Mouse (Mus musculus): ENCODE measurements around the gene H2al1j. TPM values are rescaled to one million over a fixed set of nuclear protein-coding genes. Genes with fewer than 3 reads are reported as not detected.
"Not testable (repeated sequence)": the region's sequence is repeated elsewhere in the genome, so short reads cannot be mapped to it uniquely, and the experiment has no call there.

Gene H2al1j
- polyA plus RNA-seq, 1 experiment from 2014 or later = not detected

- not testable (repeated sequence) for H3K36me3 ChIP-seq (ENCODE audit: control insufficient read depth, insufficient read depth, low read length); H3K4me1 ChIP-seq (replicated peaks; ENCODE audit: control insufficient read depth, insufficient read depth, low read length); H3K4me2 ChIP-seq (ENCODE audit: low read depth, low read length); ATAC-seq (ENCODE audit: low read depth); H3K27ac ChIP-seq (ENCODE audit: low read length); H3K4me3 ChIP-seq (ENCODE audit: low read length); H3K9me3 ChIP-seq (ENCODE audit: control insufficient read depth, low read length); H3K27me3 ChIP-seq (ENCODE audit: control insufficient read depth, insufficient read depth, low read depth, low read length); H3K9ac ChIP-seq (ENCODE audit: low read length)
- no CpG with 5 or more reads among the region's 6 CpGs for WGBS
These were observed 12.8 kb upstream of the H2al1j start, which contains the start of gene H2al1f for GRCm38 (mm10) chrX:11314858-11315257. Gene H2al1f (plus strand): TSS chrX:11315158.

DNA sequence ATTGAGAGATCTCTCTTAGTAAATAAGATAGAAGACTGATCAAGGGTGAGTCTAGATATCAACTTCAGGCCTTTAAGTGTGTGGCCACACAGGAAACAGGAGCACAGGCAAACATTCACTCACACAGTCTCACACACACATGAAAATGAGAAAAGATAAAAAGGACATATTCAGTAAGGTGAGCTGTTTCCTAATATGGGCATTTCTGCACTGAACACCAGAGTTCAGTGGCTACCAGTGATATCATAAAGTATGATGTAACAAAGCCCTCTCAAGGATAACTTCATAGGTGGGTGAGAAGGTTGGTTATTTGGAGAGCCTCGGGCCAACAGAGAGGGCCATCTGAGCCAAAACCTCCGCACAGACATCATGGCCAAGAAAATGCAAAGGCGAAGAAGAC, 9.7 kb upstream of the H2al1j start, which contains the start of gene H2al1g:
TSS of gene H2al1g (plus strand) at position 301 of the 400 bp plus-strand sequence.
- H3K9me3 ChIP-seq (ENCODE audit: control insufficient read depth, low read length); H3K36me3 ChIP-seq (ENCODE audit: control insufficient read depth, insufficient read depth, low read length); H3K27me3 ChIP-seq (ENCODE audit: control insufficient read depth, insufficient read depth, low read depth, low read length); H3K9ac ChIP-seq (ENCODE audit: low read length); ATAC-seq (ENCODE audit: low read depth); H3K27ac ChIP-seq (ENCODE audit: low read length); H3K4me3 ChIP-seq (ENCODE audit: low read length); H3K4me1 ChIP-seq (replicated peaks; ENCODE audit: control insufficient read depth, insufficient read depth, low read length); H3K4me2 ChIP-seq (ENCODE audit: low read depth, low read length): not testable (repeated sequence)
- WGBS = no CpG with 5 or more reads among the region's 3 CpGs

DNA sequence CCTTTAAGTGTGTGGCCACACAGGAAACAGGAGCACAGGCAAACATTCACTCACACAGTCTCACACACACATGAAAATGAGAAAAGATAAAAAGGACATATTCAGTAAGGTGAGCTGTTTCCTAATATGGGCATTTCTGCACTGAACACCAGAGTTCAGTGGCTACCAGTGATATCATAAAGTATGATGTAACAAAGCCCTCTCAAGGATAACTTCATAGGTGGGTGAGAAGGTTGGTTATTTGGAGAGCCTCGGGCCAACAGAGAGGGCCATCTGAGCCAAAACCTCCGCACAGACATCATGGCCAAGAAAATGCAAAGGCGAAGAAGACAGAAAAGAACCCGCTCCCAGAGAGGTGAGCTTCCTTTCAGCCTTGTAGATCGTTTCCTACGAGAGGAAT, 6.4 kb upstream of the H2al1j start, which contains the start of gene H2al1h:
TSS of gene H2al1h (plus strand) at position 301 of the 400 bp plus-strand sequence.
- H3K27ac ChIP-seq (ENCODE audit: low read length); H3K27me3 ChIP-seq (ENCODE audit: control insufficient read depth, insufficient read depth, low read depth, low read length); H3K9me3 ChIP-seq (ENCODE audit: control insufficient read depth, low read length); H3K4me2 ChIP-seq (ENCODE audit: low read depth, low read length); H3K36me3 ChIP-seq (ENCODE audit: control insufficient read depth, insufficient read depth, low read length); ATAC-seq (ENCODE audit: low read depth); H3K9ac ChIP-seq (ENCODE audit: low read length); H3K4me3 ChIP-seq (ENCODE audit: low read length); H3K4me1 ChIP-seq (replicated peaks; ENCODE audit: control insufficient read depth, insufficient read depth, low read length): not testable (repeated sequence)
- no CpG with 5 or more reads among the region's 6 CpGs for WGBS

- not testable (repeated sequence) for H3K4me3 ChIP-seq (ENCODE audit: low read length); H3K36me3 ChIP-seq (ENCODE audit: control insufficient read depth, insufficient read depth, low read length); H3K9ac ChIP-seq (ENCODE audit: low read length); ATAC-seq (ENCODE audit: low read depth); H3K4me2 ChIP-seq (ENCODE audit: low read depth, low read length); H3K4me1 ChIP-seq (replicated peaks; ENCODE audit: control insufficient read depth, insufficient read depth, low read length); H3K9me3 ChIP-seq (ENCODE audit: control insufficient read depth, low read length); H3K27me3 ChIP-seq (ENCODE audit: control insufficient read depth, insufficient read depth, low read depth, low read length); H3K27ac ChIP-seq (ENCODE audit: low read length)
- 75% methylated on average over 1 of the region's 5 CpGs for WGBS
These were observed 3.3 kb upstream of the H2al1j start, which contains the start of gene H2al1i for GRCm38 (mm10) chrX:11324359-11324758. Gene H2al1i (plus strand): TSS chrX:11324659.

DNA sequence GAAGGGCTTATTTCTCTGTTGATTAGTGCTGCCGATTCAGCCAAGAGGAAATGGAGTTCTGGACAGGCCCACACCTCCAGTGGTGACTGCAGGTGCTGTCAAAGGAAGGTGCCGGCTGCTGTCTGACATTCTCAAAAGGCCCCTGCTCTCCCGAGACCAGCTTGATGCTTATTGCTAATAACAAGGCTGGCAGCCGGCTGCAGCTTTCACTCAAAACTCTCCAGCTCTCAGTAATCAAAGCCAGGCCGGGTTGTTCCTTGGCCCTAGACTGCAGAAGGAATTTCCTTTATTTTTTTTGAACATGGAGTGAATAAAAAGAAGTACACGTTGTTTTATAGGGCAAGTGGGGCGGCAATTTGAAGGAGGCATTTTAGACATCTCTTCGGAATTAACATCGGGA, 18.1 kb downstream of the H2al1j start:
- no peak overlapping the region for H3K4me3 ChIP-seq (ENCODE audit: low read length)
- H3K27ac ChIP-seq (ENCODE audit: low read length) = no peak overlapping the region
- no peaks in the 10 kb centered on the region for H3K4me1 ChIP-seq (replicated peaks; ENCODE audit: control insufficient read depth, insufficient read depth, low read length)
- no peaks in the 10 kb centered on the region for H3K9me3 ChIP-seq (ENCODE audit: control insufficient read depth, low read length)
- no peak for ATAC-seq (ENCODE audit: low read depth)
- H3K4me2 ChIP-seq (ENCODE audit: low read depth, low read length) = no peak overlapping the region
- H3K9ac ChIP-seq (ENCODE audit: low read length) = no peak overlapping the region
- H3K36me3 ChIP-seq (ENCODE audit: control insufficient read depth, insufficient read depth, low read length) = no peaks in the 10 kb centered on the region
- 52% methylated on average over 9 of the region's 9 CpGs for WGBS
- no peaks in the 10 kb centered on the region for H3K27me3 ChIP-seq (ENCODE audit: control insufficient read depth, insufficient read depth, low read depth, low read length)

DNA sequence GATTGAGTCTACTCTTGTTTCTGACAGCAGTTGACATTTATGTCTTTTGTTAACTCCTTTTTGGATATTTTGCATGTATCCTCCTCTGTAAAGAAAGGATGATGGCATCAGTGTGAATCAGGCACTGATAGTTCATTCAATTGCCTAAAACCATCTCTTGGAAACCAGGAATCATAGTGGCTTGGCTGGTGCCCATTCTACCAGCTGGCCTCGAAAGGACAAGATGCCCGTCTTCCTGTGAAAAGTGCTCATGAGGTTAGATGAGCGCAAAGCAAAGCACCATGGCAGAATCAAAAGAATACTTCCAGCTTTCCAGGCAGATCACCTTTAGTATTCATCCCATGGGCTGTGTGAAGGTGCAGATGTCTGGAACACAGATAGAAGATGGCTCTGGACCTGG, 19.1 kb downstream of the H2al1j start:
- WGBS = 86% methylated on average over 3 of the region's 3 CpGs
- Histone ChIP-seq H3K4me3 (ENCODE audit: low read length) (no peak overlapping the region), H3K4me1 (replicated peaks; ENCODE audit: control insufficient read depth, insufficient read depth, low read length) (no peaks in the 10 kb centered on the region), H3K9ac (ENCODE audit: low read length) (no peak overlapping the region), H3K36me3 (ENCODE audit: control insufficient read depth, insufficient read depth, low read length) (no peaks in the 10 kb centered on the region), H3K27ac (ENCODE audit: low read length) (no peak overlapping the region), H3K9me3 (ENCODE audit: control insufficient read depth, low read length) (no peaks in the 10 kb centered on the region), H3K27me3 (ENCODE audit: control insufficient read depth, insufficient read depth, low read depth, low read length) (no peaks in the 10 kb centered on the region), H3K4me2 (ENCODE audit: low read depth, low read length) (no peak overlapping the region)
- no peak for ATAC-seq (ENCODE audit: low read depth)

DNA sequence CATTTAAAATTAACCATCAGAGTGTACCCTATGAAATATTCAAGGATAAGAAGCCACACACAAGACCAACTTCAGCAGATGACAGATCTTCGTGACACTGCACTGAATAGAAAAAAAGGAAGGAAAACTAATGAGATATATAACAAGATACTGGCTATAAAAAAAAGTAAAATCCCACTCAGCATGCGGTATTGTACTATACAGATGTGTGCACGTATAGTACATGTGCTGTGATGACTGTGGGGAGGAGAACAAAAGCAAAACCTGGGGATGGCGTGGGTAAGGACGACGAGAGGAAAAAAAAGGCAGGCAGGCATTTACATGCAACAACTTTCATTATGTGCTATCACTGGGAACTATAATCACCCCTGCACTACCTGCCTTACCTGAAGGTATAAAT, 33.2 kb downstream of the H2al1j start:
- Histone ChIP-seq H3K4me3 (ENCODE audit: low read length) (no peak overlapping the region), H3K9ac (ENCODE audit: low read length) (no peak overlapping the region), H3K27me3 (ENCODE audit: control insufficient read depth, insufficient read depth, low read depth, low read length) (no peaks in the 10 kb centered on the region; the same call in 1 of the 2 replicates), H3K27ac (ENCODE audit: low read length) (no peak overlapping the region), H3K9me3 (ENCODE audit: control insufficient read depth, low read length) (no peaks in the 10 kb centered on the region), H3K4me1 (replicated peaks; ENCODE audit: control insufficient read depth, insufficient read depth, low read length) (no peaks in the 10 kb centered on the region; the same call in 1 of the 2 replicates), H3K4me2 (ENCODE audit: low read depth, low read length) (no peak overlapping the region), H3K36me3 (ENCODE audit: control insufficient read depth, insufficient read depth, low read length) (no peaks in the 10 kb centered on the region)
- ATAC-seq (ENCODE audit: low read depth) = no peak
- WGBS = 84% methylated on average over 6 of the region's 6 CpGs

GRCm38 (mm10) chrX:11361261-11361660, 33.6 kb downstream of the H2al1j start:
- H3K36me3 ChIP-seq (ENCODE audit: control insufficient read depth, insufficient read depth, low read length) = no peaks in the 10 kb centered on the region
- 88% methylated on average over 2 of the region's 2 CpGs for WGBS
- H3K27me3 ChIP-seq (ENCODE audit: control insufficient read depth, insufficient read depth, low read depth, low read length) = no peaks in the 10 kb centered on the region; the same call in 1 of the 2 replicates
- no peaks in the 10 kb centered on the region for H3K9me3 ChIP-seq (ENCODE audit: control insufficient read depth, low read length)
- no peak overlapping the region for H3K4me3 ChIP-seq (ENCODE audit: low read length)
- ATAC-seq (ENCODE audit: low read depth) = no peak
- no peak overlapping the region for H3K9ac ChIP-seq (ENCODE audit: low read length)
- no peaks in the 10 kb centered on the region; the same call in 1 of the 2 replicates for H3K4me1 ChIP-seq (replicated peaks; ENCODE audit: control insufficient read depth, insufficient read depth, low read length)
- no peak overlapping the region for H3K27ac ChIP-seq (ENCODE audit: low read length)
- no peak overlapping the region for H3K4me2 ChIP-seq (ENCODE audit: low read depth, low read length)

DNA sequence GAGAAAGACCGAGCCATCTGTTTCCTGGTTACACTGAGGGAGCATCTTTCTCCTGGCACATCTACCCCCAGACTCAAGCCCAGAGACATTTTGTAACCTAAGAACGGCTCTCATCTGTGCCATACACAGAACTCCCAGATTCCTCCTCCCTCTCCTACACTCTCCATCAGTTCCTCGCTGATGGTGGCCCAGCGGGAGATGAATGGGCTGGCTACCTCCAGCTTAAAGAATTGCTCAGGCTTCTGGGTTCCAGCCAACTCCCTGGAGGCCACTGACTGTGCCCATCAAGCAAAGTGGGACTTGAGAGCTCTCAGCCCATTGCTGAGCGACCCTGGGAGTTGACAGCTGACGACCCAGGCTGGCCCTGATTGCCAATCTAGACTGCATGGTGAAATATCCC, 36.3 kb downstream of the H2al1j start:
- Histone ChIP-seq H3K9ac (ENCODE audit: low read length) (no peak overlapping the region), H3K9me3 (ENCODE audit: control insufficient read depth, low read length) (no peaks in the 10 kb centered on the region), H3K4me1 (replicated peaks; ENCODE audit: control insufficient read depth, insufficient read depth, low read length) (no peaks in the 10 kb centered on the region; the same call in 1 of the 2 replicates), H3K27me3 (ENCODE audit: control insufficient read depth, insufficient read depth, low read depth, low read length) (no peaks in the 10 kb centered on the region; the same call in 1 of the 2 replicates), H3K4me3 (ENCODE audit: low read length) (no peak overlapping the region), H3K4me2 (ENCODE audit: low read depth, low read length) (no peak overlapping the region), H3K36me3 (ENCODE audit: control insufficient read depth, insufficient read depth, low read length) (no peaks in the 10 kb centered on the region), H3K27ac (ENCODE audit: low read length) (no peak overlapping the region)
- ATAC-seq (ENCODE audit: low read depth) = 0 out of 2 replicates have a peak, but pooled peaks have one; percentile 45
- WGBS = 47% methylated on average over 6 of the region's 6 CpGs

DNA sequence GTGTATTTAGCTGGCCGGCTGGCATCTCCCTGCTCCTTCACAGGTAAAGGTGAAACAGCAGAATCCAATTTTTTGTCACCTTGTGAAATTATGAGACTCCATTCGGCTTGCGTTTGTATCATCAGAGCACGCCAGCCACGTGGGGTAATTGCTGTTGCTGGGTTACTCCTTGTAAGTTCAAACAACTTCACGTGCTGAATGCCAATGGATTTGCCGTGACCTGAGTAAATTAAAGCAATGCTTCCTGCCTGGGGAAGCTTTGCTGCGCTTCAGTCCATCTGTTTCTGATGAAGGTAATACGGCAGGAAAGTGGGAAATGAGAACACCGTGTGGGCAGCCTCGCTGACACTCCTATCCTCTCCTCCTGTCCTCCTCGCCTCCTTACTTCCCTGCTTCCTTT, 37.5 kb downstream of the H2al1j start:
- WGBS = 56% methylated on average over 12 of the region's 12 CpGs
- Histone ChIP-seq H3K27me3 (ENCODE audit: control insufficient read depth, insufficient read depth, low read depth, low read length) (no peaks in the 10 kb centered on the region; the same call in 1 of the 2 replicates), H3K4me2 (ENCODE audit: low read depth, low read length) (no peak overlapping the region), H3K4me1 (replicated peaks; ENCODE audit: control insufficient read depth, insufficient read depth, low read length) (no peaks in the 10 kb centered on the region; the same call in 1 of the 2 replicates), H3K9me3 (ENCODE audit: control insufficient read depth, low read length) (no peaks in the 10 kb centered on the region), H3K4me3 (ENCODE audit: low read length) (no peak overlapping the region), H3K9ac (ENCODE audit: low read length) (no peak overlapping the region), H3K36me3 (ENCODE audit: control insufficient read depth, insufficient read depth, low read length) (no peaks in the 10 kb centered on the region), H3K27ac (ENCODE audit: low read length) (no peak overlapping the region)
- no peak for ATAC-seq (ENCODE audit: low read depth)
